Mouse (Mus musculus) right cerebral cortex, adult 18-20 months (tissue): ENCODE measurements around the gene Etv2.
A peak's percentile ranks its signal among the peaks of the same experiment; 100 is the strongest.

Experiments used
- DNase-seq: peaks from one replicate; pipeline ENCODE4 v3.0.0; 2022; ENCODE audit warnings: mixed read lengths

Etv2 gene

DNA sequence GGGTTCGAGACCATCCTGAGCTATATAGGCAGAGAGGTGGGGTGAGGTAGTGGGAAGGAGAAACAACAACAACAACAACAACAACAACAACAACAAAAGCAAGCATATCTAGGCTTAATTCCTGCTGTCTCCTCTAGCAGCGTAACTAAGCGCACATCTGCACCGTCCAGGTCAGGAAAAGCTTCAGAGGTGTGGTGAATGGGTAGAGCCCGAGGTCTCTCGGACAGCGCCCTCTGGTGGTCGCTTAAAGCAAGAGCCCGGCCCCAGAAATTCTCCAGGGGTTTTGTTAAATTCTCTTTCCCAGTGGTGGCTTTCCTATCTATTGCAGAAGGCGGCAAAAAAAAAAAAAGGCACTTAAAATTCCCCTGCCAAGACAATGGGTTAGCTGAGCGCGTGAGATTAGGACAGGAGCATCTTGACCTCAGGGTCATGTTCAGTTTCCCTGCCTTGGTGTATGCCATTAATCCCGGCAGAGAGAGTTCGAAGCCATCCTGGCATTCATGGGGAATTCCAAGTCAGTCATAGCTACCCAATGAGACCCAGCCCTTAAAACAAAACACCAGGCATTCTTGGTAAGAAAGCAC is 22.0 kb downstream of the Etv2 start:
- DNase-seq = no peak

DNA sequence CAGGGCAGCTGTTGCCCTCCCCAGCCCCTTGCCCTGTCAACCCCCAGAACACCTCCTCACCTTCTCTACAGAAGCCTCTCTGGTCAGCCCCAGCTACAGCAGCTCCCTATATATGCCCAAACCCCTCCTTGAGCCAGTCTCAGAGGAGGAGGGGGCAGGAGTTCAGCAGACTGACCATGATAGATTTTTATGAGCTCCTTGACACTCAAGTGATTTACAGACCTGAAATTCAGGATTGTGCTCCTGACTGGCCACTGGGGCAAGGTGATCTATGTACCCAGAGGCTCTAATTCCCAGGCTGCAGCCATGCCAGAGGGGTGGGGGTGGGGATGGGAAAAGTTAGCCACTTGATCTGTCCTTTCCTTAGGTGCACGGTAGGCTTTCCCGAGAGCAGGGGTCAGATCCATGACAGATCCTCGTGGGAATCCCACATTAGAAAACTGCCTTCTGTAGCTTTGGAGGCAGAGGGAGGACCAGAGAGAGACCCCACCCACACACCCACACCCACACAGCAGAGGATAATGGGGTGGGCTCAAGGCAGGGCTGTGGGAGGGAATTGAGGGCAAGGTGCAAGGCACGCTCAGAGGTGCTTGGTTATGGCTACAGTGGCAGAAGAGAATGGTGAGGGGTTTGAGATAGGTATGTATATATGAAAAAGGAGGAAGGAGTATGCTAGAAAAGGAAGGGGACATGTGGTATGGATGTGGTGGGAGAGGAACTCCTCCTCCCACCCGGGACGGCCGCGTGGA is 22.8 kb downstream of the Etv2 start, which contains the start of gene Upk1a:
Upk1a (minus strand) TSS at position 194 of the 749 bp plus-strand sequence.
- DNase-seq = no peak

DNA sequence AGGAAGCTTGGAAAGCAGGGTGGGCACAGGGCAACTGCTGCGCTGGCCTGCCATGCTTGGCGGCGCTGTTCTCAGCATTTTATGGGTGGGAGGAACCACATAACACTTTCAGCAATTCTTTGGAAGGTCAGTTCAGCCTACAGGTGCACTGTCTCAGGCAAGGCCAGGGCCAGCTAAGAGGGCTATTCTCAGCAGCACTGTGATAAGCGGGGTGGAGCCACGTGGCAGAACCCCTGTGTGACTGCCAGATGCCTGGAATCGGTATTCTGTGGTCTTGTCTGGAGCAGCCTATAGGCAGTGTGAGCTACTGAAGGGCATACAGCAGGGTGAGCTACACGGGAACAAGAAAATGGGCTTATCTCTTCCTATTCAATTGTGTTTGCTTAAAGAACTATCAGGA is 25.6 kb downstream of the Etv2 start:
- no peak for DNase-seq

DNA sequence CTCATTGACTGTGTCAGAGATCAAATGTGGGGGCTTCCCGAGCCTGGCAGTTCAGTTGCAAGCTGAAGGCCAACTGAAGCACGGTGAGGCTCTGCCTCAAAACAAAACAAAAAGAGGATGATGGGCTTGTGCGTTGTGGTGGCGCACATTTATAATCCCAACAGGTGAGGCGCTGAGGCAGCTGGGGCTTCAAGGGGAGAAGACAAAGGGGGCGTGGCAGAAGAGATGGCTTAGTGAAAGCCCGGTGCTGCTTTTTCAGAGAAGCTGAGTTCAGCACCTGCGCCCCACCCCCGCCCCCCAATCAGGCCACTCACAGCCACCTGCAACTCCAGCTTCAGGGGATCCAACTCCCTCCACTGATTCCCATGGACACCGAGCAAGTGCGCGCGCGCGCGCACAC is 27.2 kb downstream of the Etv2 start:
- DNase-seq = no peak

DNA sequence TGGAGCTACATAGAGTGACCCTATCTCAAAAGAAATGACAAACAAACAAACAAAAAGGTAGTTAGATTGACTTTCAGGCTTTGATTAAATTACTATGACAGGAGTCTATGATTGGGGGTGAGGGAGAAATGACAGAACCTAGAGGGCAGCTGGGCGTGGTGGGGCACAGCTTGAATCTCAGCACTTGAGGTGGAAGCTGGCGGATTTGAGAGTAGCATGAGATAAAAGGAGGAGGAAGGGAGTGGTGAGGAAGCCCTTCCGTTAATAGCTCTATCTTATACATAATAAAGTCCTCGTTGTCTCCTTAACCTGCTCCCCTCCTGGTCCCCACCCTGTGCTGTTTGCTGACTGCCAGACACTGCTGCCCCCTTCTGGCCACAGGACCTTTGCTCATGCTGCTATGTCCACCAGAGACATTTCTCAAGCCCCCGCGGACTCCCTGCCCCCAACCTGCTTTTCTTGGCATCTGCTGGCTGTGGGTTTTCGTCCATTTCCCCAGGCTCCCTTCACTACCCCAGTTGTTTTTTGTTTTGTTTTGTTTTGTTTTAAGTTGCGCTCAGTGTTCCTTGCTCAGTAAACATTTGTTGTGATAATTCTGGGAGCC is 27.8 kb downstream of the Etv2 start:
- DNase-seq = no peak

DNA sequence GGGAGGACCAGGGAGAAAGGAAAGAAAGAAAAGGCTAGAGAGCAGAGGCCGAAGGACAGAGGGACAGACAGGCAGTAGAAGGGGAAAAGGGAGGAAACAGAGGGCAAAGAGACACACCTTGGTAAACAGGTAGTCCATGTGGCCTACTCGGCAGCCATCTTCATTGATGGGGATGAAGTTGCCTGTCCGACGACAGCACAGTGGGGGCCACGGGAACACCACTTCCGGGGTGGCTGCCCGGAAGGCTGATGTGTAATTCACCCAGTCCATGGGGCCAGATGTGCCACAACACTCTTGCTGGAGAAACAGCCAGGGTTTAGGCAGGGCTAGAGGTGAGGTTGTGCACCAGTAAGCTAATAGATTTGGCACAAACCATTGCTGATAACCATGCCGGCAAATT is 30.7 kb downstream of the Etv2 start:
- no peak for DNase-seq

DNA sequence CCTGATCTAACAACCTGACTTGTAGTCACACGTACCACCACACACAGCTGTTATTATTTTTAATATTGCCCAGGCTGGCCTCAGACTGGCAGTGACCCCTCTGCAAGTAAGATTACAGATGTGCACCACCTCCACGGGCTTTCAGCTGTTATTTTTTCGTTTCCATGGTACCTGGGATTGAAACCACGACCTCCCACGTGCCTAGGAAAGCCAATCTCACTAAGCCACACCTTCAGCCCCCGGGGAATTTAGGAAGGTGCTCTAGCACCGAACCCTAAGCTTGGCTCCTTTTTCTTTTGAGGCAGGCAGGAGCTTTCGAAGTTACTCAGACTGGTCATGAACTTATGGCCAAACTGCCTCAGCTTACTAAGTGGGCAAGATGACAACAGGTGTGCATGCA is 31.2 kb downstream of the Etv2 start:
- DNase-seq = no peak

DNA sequence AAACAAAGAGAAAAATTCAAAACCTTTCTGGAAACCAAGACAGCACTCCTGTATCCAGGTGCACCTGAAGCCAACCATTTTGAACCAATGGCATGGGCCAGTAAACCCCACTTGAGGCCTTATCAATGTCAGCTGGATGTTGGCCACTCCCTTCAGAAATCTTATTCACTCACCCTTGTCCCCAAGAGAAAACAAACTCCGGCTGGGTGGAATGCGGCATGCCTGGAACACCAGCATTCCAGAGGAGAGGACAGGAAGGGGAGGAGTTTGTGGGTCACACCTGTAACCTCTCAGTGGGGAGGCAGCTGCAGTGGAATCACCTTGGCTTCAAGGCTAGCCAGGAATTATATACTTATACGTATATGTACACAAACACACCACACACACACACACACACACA is 33.1 kb downstream of the Etv2 start:
- DNase-seq = no peak

DNA sequence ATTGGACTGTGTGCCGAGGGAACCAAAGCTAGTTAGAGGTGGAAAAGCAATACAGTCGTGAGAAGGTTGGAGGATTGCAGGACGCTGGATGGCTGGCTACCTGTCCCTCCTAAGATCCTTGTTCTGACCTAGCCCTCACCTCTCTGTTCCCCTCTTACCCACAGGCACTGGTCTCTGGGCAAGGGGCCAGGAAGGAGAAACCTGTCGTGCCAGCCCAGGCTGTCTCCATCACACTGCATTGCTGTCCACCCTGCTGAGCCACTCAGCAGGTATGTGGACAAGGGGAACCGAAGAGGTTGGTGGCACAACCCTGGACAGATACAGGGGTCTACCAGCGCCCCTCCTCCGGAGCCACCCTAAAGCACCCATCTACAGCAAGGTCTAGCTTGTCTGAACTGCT is 35.0 kb downstream of the Etv2 start:
- no peak for DNase-seq

DNA sequence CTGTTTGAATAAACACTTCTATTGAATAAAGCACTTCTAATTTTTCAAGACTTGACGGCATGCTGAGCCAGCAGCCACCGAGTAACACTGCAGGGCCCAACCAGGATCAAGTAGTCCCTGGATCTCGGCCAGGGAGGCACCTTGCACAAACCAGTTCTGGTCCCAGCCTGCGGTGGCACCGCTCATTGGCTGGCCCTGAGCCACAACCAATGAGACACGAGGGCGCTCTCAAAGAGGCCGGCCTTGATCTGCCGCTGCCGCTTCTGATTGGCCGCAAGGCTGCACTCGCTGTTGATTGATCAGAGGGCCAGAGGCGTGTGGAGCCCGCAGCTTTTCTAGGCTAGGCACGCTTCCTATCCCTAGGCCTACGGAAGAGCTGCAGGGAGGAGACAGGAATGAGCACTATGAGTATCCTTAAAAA is 35.7 kb downstream of the Etv2 start:
- peak; percentile 96 for DNase-seq

DNA sequence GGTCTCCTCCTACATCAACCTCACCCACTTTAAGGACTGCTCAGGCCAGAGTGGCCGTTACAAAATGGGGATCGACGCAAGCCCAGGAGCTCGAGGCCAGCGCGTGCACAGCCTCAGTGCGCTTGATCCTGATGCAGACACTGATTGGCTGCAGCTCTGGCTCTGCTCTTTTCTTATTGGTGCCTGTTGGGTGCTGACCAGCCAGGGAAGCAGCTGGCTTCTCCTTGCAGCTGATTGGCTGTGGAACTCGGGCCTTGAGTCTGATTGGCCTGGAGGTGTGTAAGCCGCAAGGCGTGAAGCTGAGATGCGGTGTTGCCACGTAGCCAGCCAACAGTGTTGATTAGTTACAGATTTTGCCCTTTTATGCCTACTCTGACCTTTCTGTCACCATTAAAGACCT is 36.9 kb downstream of the Etv2 start, which contains the start of gene Zbtb32:
Zbtb32 (minus strand) TSS at position 124 of the 400 bp plus-strand sequence.
- DNase-seq = no peak

DNA sequence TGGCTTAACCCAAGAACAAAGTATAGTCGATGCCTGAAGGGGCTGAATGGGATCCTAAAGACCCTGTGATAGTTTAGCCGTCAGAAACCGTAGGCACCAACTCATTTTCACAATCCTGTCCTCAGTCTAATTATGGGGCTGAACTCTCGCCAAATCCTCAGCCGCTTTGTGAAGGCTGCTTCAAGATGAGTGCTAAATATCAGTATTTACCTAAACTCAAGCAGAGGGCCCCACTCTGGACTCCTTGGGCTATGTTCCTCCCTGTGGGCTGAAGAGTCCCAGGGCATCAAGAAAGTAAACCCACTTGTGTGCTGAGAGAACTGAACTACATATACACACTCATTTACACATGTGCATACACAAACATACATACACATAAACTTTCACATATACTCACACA is 38.8 kb downstream of the Etv2 start:
- DNase-seq = no peak

DNA sequence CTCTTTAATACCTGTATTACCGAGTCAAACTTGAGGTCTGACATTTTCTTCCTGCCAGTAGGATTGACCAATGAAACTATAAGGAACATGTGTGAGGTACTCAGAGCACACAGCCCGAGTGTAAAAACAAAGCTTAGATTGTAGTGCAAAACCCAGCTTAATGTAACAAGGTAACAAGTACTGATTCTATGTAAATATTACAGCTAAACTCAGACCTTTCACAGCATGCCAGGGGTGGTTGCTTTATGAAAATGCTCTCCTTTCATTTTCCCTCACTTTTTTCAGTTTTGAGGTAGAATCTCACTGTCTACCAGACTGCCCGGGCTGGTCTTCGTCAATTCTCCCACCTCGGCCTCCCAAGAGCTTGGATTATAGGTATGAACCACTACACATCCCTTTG is 39.6 kb downstream of the Etv2 start:
- no peak for DNase-seq

DNA sequence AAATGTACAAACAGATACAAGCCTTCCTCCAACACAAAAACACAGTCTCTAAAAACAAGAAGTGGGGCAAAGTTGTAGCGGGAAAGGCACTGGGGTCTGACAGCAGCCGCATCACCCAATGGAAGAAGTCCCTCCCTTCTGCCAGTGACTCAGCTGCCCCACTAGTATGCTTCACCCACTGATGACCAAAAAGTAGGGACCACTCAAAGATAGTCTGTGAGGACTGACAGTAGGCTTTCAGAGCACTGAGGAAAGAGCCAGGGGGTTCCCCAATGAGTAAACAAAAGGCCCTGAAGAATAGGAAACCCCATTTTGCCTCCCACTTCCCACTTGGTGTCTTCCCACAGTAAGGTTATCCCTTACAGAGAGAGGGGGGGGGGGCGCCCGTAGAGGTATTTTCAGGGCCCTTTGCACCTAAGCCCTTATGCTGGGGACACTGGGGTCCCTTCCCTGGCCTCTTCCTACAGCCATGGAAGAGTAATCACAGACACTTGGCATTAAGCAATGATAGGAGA is 41.1 kb downstream of the Etv2 start:
- no peak for DNase-seq

DNA sequence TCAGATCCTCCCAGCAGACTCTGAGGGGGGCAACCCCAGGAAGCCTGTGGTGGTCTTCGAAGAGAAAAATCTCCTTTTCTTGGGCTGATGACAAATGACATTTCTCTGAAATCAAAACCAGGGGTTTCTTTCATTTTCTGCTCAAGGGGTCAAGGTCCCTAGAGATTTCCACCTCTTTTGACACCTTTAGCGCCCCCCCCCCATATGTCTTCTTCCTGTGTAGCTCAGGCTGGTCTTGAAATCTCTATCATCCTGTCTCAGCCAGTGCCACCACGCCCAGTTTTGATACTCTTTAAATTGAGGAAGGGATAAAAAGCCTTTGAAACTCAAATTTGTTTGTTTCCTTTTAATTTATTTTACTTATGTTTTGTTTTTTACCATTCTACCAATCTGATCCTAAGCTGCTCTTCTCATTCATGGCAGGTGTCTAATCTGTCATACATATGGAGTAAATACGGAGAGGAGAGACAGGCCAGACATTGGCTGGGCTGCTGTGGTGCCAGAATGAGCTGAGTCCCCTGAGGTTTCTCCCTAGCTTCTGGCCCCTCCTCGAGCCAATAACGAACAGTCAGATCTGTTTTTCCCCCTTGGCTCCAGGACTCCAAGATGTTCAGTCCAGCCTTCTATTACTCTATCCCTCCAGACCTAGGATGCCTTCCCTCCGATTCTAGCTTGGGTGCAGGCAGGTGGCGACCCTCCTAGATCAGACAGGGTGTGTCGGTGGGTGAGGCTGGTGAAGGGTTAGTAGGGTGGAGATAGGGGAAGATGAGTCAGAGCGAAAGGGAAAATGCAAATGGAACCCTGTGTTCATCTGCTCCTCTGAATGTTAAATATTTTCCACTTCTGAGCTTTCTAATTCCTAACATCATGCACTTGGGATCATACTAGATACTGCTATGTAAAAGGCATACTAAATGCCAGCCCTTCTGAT is 41.8 kb downstream of the Etv2 start:
- no peak for DNase-seq

DNA sequence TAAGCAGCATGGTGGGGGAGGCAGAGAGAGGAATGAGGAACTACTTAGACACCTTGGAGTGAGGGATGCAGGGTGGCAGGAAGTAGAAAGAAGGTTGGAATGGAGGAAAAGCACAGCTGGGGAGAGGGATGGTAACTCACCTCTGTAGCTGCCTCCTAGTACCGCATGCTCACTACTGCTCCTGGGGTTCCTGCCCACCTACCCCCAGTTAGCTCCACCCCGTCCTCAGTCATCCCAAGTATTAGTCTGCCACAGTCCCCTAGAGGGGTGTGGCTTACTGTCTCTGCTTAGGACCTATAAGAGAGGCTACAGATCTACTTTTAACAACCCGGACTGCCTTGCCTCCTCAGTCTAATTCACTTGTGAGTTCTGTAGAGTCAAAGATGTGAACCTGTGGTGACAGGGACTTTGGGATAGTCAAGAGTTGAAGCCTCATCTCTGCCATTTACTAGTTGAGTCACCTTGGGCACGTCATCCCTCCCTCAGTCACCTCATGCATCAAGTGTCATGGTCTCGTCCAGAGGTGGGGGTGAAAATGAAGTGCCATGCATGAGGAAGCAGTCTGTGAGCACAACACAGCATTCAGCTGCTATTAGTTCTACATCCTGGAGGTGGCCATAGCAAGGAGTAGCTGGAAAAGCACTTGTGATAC is 42.8 kb downstream of the Etv2 start:
- no peak for DNase-seq

DNA sequence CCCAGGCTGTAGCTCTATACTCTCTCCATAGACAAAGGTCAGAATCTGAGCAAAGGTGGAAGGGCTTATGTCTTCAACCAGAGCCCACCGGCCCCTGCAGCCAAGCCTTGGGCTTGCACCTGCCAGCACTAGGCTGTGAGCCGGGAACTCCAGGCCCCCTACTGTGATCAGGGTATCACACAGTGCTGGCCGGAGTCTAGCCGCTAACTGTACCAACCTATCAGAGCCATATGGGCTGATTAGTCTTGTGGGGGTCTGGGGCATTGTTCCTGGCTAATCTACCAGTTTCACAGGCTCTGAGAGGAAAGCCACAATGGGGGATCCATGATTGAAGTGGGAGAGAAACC is 44.1 kb downstream of the Etv2 start:
- no peak for DNase-seq

DNA sequence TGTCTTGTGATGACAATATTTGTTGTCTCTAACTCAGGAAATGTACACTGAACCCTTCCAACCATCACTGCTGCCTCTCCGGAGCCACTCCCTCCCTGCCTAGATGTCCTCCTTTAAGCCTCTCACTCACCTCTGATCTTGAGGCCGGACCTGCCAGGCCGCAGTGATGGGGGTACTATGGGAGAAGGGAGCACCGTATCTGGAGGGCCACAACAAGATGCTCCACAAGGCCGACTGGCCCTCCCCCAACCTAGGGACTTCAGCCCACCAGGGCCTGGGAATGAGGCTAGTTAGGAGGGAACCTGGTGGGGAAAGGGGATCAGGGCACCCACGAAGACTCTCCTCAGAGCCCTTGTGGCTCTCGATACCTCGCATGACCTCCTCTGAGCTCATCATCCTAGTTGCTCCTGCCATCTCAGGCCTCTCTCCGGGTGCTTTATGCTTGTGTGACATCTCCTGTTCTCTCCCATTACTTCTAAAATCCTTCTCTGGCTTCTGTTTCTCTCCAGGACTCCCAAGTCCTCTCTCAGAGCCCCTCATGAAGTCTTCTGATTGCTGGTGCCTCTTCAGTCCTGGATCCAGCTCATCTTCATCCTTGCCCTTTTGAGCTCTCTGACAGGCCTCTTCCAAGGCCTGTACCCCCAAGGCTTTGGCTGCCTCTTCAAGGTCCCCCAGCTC is 44.6 kb downstream of the Etv2 start:
- DNase-seq = no peak

DNA sequence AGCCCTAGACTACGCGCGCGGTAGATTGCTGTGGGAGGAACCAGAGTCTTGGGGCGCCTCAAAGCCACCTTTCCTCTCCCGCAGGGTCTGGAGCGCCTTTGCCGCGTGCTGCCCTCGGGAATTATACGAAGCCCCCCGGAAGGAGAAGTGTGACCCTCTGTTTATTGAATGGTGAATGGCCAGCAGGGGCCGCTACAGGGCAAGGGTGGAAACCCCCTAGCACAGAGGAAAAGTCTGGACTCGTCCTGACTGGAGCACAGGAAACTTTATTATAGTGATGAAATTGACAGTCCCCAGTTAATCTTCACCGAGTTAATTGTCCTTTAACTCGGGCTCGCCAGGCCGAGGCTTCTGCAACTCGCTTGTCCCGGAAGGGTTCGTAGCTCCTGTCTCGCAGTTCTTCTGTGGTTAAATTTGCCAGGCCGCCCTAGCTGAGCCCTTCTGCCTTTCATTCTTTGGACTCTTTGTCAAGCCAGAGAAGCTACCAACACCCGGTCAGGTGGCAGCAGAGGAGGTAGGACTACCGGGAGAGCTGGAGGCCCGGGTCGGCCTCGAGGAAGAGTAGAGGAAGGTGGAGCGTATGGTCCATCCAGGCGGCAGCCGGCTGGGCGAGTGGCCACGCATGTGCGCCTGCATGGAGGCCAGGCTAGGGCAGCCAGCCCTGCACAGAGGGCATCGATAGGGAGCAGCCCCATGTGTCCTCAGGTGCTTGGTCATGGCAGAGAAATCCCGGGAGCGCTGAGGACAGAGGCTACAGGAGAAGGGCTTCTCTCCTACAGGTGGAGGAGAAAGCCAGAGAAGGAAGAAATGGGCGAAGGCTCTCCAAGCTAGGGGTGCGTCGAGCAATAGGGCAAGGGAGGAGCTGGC is 46.0 kb downstream of the Etv2 start:
- DNase-seq = peak; percentile 76

DNA sequence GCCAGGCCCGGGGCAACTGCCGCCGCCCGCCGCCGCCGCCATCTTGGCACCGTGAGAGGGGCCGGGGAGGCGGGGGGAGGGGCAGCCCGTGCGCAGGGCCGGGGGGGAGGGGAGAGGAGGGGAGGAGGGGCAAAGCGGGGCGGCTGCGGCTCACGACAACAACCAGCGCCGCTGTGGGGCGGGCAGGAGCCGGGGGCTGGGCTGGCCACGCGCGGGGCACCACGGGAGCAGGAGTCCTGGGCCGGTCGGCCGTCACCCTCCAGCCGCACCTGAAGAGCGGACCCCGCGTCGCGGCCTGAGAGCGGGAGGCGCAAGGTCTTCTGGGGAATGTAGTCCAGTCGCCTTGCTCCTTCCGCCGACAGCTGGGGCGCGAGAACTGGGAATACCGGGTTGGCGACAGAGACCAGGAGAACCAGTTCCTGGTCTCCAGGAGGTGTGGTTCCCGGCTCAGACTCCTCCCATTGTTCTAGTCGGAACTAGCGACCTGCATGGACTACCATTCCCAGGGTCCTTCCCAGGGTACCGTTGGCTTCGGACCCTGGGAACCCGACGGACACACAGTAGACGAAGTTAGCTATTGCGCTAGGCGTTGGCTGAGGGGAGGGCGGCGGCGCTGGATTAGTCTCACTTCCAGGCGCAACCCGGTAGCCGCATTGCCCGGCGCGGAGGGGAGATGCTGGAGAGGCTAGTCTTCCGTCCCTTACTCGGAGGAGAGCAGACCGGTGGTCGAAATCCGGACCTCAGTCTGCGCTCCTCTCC is 46.8 kb downstream of the Etv2 start, which contains the start of gene Kmt2b:
Kmt2b (minus strand) TSS at position 51 of the 759 bp plus-strand sequence.
- peak; percentile 98 for DNase-seq
